8 mouse cellular contexts compared by ENCODE assay signal in the genomic region with DNA sequence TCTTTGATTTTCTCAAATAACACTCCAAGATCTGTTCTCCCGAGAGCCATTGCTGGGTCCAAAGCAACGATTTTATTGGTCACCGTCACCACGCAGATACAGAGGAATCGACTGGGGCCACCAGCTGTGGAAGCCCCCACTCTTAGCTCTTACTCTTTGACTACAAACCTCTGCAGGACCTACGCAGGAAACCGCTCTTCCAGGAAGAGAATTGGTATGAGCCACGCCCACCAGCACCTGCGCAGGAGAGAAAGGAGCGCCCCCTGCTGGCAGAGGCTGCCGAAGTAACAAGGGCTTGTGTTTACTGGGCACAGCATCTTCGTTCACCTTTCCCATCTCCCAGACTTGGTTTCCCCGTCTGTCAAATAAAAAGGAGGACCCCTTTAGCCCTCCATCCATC. TPM values are rescaled to one million over a fixed set of nuclear protein-coding genes. Genes with fewer than 3 reads are reported as not detected.
A peak's percentile ranks its signal among the peaks of the same experiment; 100 is the strongest.
DNase-seq lines count a peak whose midpoint lies in the region; ATAC-seq lines count a peak whose summit lies in the region.

No protein-coding gene starts in this region.

- intact Hi-C loops in gastrocnemius, postnatal 14 days (cut with DNase I; ENCODE audit: low total_unique reads): loop anchor here (10.0 kb wide), 3 partner anchors 97 to 367 kb away; no protein-coding TSS in a partner anchor

- peak; percentile 74 for ATAC-seq in common myeloid progenitor, adult 5-6 weeks (replicated peaks; ENCODE audit: low read depth, poor library complexity, severe bottlenecking)

- DNase-seq in gastrocnemius, postnatal 14 days: peak; percentile 43
- no peak for DNase-seq in gastrocnemius, adult 18-20 months (ENCODE audit: low spot score)
- peak; percentile 65 for DNase-seq in right cerebral cortex, postnatal 4 days
- no peak for DNase-seq in right cerebral cortex, postnatal 36 days (ENCODE audit: low spot score in 2 of 2)
- DNase-seq in liver: peak; percentile 64
- peak; percentile 62 for DNase-seq in retina, postnatal 1 day
- DNase-seq in ovary, adult 18-20 months (ENCODE audit: low spot score): no peak

RNA-seq across cellular contexts. Expression of a gene that starts 25.0 kb away (rescaled TPM):
- total RNA-seq in gastrocnemius, postnatal 14 days (2021): under 1 TPM; 0.16 to 0.29 TPM
- total RNA-seq in gastrocnemius, adult 18-20 months (2021): not detected
- total RNA-seq in common myeloid progenitor, adult 5-6 weeks (2017): not detected in 2 replicates

RNA-seq across cellular contexts. Expression of a gene that starts 41.6 kb away (rescaled TPM):
- 1 to 10 TPM; 1.5 to 2.5 TPM for total RNA-seq in gastrocnemius, postnatal 14 days (2021)
- total RNA-seq in gastrocnemius, adult 18-20 months (2021): 10 to 100 TPM in 1 of 2 experiments, 1 to 10 TPM in 1; 6.6 to 10.6 TPM
- total RNA-seq in common myeloid progenitor, adult 5-6 weeks (2017): not detected in 2 replicates

Comparison
In these comparisons a context has a peak if more than half of its experiments do, and no peak if none do; other contexts are left out.
1. DNase-seq: peak in gastrocnemius, postnatal 14 days (single experiment), right cerebral cortex, postnatal 4 days (single experiment), liver (single experiment) and retina, postnatal 1 day (single experiment); none in gastrocnemius, adult 18-20 months (single experiment), right cerebral cortex, postnatal 36 days (0 of 2) and ovary, adult 18-20 months (single experiment).